Mouse (Mus musculus) C2C12 (cell line): Measurements from ENCODE around the gene Dynll2. TPM values are rescaled to one million over a fixed set of nuclear protein-coding genes. Genes with fewer than 3 reads are reported as not detected.

Experiments used
- H3K27me3 ChIP-seq: one replicate; pipeline ENCODE4 v1.6.1; 2011; ENCODE audit not compliant: control insufficient read depth, insufficient read depth, insufficient read length
- H3K36me3 ChIP-seq: one replicate; pipeline ENCODE4 v1.6.1; 2011; ENCODE audit not compliant: control insufficient read depth, insufficient read depth
- H3K4me3 ChIP-seq: one replicate; pipeline ENCODE4 v1.5.1; 2011; ENCODE audit warnings: mild to moderate bottlenecking, control low read depth; ENCODE audit not compliant: poor library complexity, insufficient read depth, severe bottlenecking
- H3K79me2 ChIP-seq: one replicate; pipeline ENCODE4 v1.6.1; 2011; ENCODE audit not compliant: control insufficient read depth, insufficient read depth
- H3K79me3 ChIP-seq: one replicate; pipeline ENCODE4 v1.6.1; 2011; ENCODE audit warnings: low read depth, control low read depth
- H3ac ChIP-seq: one replicate; pipeline ENCODE3; 2011; ENCODE audit warnings: low read depth; ENCODE audit not compliant: control insufficient read depth, insufficient read length
- CEBPB ChIP-seq: IDR thresholded peaks from one replicate; pipeline ENCODE4 v1.6.1; 2011; ENCODE audit warnings: low read depth, mild to moderate bottlenecking, control low read depth, moderate library complexity
- CTCF ChIP-seq: IDR thresholded peaks from one replicate; pipeline ENCODE4 v1.5.1; 2011; ENCODE audit not compliant: control insufficient read depth, insufficient read depth, insufficient read length
- FOSL1 ChIP-seq: IDR thresholded peaks from one replicate; pipeline ENCODE4 v1.8.0; 2011; ENCODE audit warnings: mild to moderate bottlenecking, low read length; ENCODE audit not compliant: poor library complexity, insufficient read depth, severe bottlenecking
- MAX ChIP-seq: IDR thresholded peaks from one replicate; pipeline ENCODE4 v1.6.1; 2011; ENCODE audit warnings: mild to moderate bottlenecking, control low read depth
- MYOD1 ChIP-seq: IDR thresholded peaks from one replicate; pipeline ENCODE4 v1.6.1; 2011; ENCODE audit warnings: low read depth; ENCODE audit not compliant: control insufficient read depth, insufficient read length
- MYOG ChIP-seq: IDR thresholded peaks from one replicate; pipeline ENCODE4 v1.6.1; 2011; ENCODE audit not compliant: control insufficient read depth, insufficient read length; ENCODE audit errors: extremely low read depth
- USF1 ChIP-seq: IDR thresholded peaks from one replicate; pipeline ENCODE4 v1.6.1; 2011; ENCODE audit warnings: low read depth, mild to moderate bottlenecking, control low read depth, moderate library complexity
- polyA plus RNA-seq: library from polyadenylated mRNA; unstranded; fragments of >200 nt; fragmentation: generic; extraction: Trizol; gene quantifications from one replicate; pipeline ENCODE4 v1.2.1, GENCODE M21; 2012; ENCODE audit warnings: missing spikeins

Gene Dynll2
- polyA plus RNA-seq, 1 experiment: 75.1 TPM

- Histone ChIP-seq H3K36me3 (no peaks in the 10 kb centered on the region), H3ac (no peak overlapping the region), H3K79me2 (no peaks in the 10 kb centered on the region), H3K27me3 (peaks cover 6% of the 10 kb centered on the region), H3K79me3 (no peaks in the 10 kb centered on the region), H3K4me3 (no peak overlapping the region)
- TF ChIP-seq USF1 (no peak), MAX (no peak), FOSL1 (no peak), MYOD1 (no peak), MYOG (no peak), CEBPB (no peak), CTCF (no peak)
Observed at GRCm38 (mm10) chr11:88002738-88003137, 15.4 kb upstream of the Dynll2 start.

GRCm38 (mm10) chr11:87999751-88000150 lies 12.4 kb upstream of the Dynll2 start:
- Histone ChIP-seq H3K27me3 (no peaks in the 10 kb centered on the region), H3K36me3 (no peaks in the 10 kb centered on the region), H3K79me3 (no peaks in the 10 kb centered on the region), H3K79me2 (no peaks in the 10 kb centered on the region), H3K4me3 (no peak overlapping the region), H3ac (no peak overlapping the region)
- TF ChIP-seq MAX: no peak
- no peak for TF ChIP-seq MYOG
- no peak for TF ChIP-seq FOSL1
- TF ChIP-seq CEBPB: no peak

- Histone ChIP-seq H3K36me3 (no peaks in the 10 kb centered on the region), H3ac (no peak overlapping the region), H3K79me2 (peaks cover 5% of the 10 kb centered on the region), H3K4me3 (no peak overlapping the region), H3K27me3 (no peaks in the 10 kb centered on the region), H3K79me3 (peaks cover under 1% of the 10 kb centered on the region)
- no peak for TF ChIP-seq FOSL1
- TF ChIP-seq USF1: no peak
- no peak for TF ChIP-seq CEBPB
- TF ChIP-seq MYOD1: no peak
- TF ChIP-seq MYOG: no peak
- no peak for TF ChIP-seq MAX
- no peak for TF ChIP-seq CTCF
Observed at GRCm38 (mm10) chr11:87991806-87992205, 4.5 kb upstream of the Dynll2 start.

- Histone ChIP-seq H3ac (peak overlapping the region; percentile 50), H3K79me2 (peaks cover 44% of the 10 kb centered on the region), H3K36me3 (peaks cover 22% of the 10 kb centered on the region), H3K4me3 (peak overlapping the region; percentile 85), H3K27me3 (no peaks in the 10 kb centered on the region), H3K79me3 (peaks cover 37% of the 10 kb centered on the region)
- no peak for TF ChIP-seq FOSL1
- TF ChIP-seq CTCF: no peak
- TF ChIP-seq MYOD1: no peak
- TF ChIP-seq MYOG: no peak
- TF ChIP-seq USF1: no peak
- TF ChIP-seq MAX: no peak
- TF ChIP-seq CEBPB: no peak
Observed at GRCm38 (mm10) chr11:87987861-87988260, 528 bp upstream of the Dynll2 start.

GRCm38 (mm10) chr11:87986141-87986741 lies 1.1 kb downstream of the Dynll2 start:
- H3K36me3 ChIP-seq: peaks cover 39% of the 10 kb centered on the region
- H3K4me3 ChIP-seq: peak overlapping the region; percentile 85
- peaks cover 45% of the 10 kb centered on the region for H3K79me3 ChIP-seq
- TF ChIP-seq CEBPB (no peak), CTCF (no peak), MYOG (no peak), MAX (no peak), MYOD1 (no peak), USF1 (no peak), FOSL1 (no peak)
- H3K27me3 ChIP-seq: no peaks in the 10 kb centered on the region
- peak overlapping the region; percentile 48 for H3ac ChIP-seq
- H3K79me2 ChIP-seq: peaks cover 60% of the 10 kb centered on the region

GRCm38 (mm10) chr11:87985643-87986042 lies 1.7 kb downstream of the Dynll2 start:
- no peak overlapping the region for H3ac ChIP-seq
- TF ChIP-seq MAX: no peak
- TF ChIP-seq FOSL1: no peak
- no peak for TF ChIP-seq USF1
- TF ChIP-seq CTCF: no peak
- no peak for TF ChIP-seq MYOD1
- no peak for TF ChIP-seq CEBPB
- no peak for TF ChIP-seq MYOG
- peaks cover 45% of the 10 kb centered on the region for H3K36me3 ChIP-seq
- peaks cover 45% of the 10 kb centered on the region for H3K79me3 ChIP-seq
- peaks cover 60% of the 10 kb centered on the region for H3K79me2 ChIP-seq
- H3K27me3 ChIP-seq: no peaks in the 10 kb centered on the region
- H3K4me3 ChIP-seq: peak overlapping the region; percentile 85
